Mouse (Mus musculus): Measurements from ENCODE around the gene Palld.

Gene Palld

GRCm38 (mm10) chr8:61588336-61588735 is 314.2 kb downstream of the Palld start:
- DNase-seq (ENCODE audit: low read depth, low spot score), result no peak

GRCm38 (mm10) chr8:61587731-61588130 is 314.8 kb downstream of the Palld start:
- DNase-seq (ENCODE audit: low read depth, low spot score), result no peak

- no peak for DNase-seq (ENCODE audit: low read depth, low spot score)
Measured at GRCm38 (mm10) chr8:61586529-61586928, 316.0 kb downstream of the Palld start.

- no peak for DNase-seq (ENCODE audit: low read depth, low spot score)
Measured at GRCm38 (mm10) chr8:61585746-61586145, 316.7 kb downstream of the Palld start.

- no peak for DNase-seq (ENCODE audit: low read depth, low spot score)
Measured at GRCm38 (mm10) chr8:61584714-61585383, 317.6 kb downstream of the Palld start.

- no peak for DNase-seq (ENCODE audit: low read depth, low spot score)
Measured at GRCm38 (mm10) chr8:61582547-61582946, 319.9 kb downstream of the Palld start.

- no peak for DNase-seq (ENCODE audit: low read depth, low spot score)
Measured at GRCm38 (mm10) chr8:61581259-61581658, 321.2 kb downstream of the Palld start.

- DNase-seq (ENCODE audit: low read depth, low spot score), result no peak
Measured at GRCm38 (mm10) chr8:61579831-61580230, 322.7 kb downstream of the Palld start.

- DNase-seq (ENCODE audit: low read depth, low spot score), result no peak
Measured at GRCm38 (mm10) chr8:61578754-61579153, 323.7 kb downstream of the Palld start.

- DNase-seq (ENCODE audit: low read depth, low spot score), result no peak
Measured at GRCm38 (mm10) chr8:61575096-61575653, 327.3 kb downstream of the Palld start.

- DNase-seq (ENCODE audit: low read depth, low spot score), result no peak
Measured at GRCm38 (mm10) chr8:61574526-61574925, 328.0 kb downstream of the Palld start.

GRCm38 (mm10) chr8:61573179-61573937 is 329.1 kb downstream of the Palld start:
- no peak for DNase-seq (ENCODE audit: low read depth, low spot score)

- DNase-seq (ENCODE audit: low read depth, low spot score), result no peak
Measured at GRCm38 (mm10) chr8:61572697-61573096, 329.8 kb downstream of the Palld start.

- DNase-seq (ENCODE audit: low read depth, low spot score), result no peak
Measured at GRCm38 (mm10) chr8:61570637-61571036, 331.9 kb downstream of the Palld start.

GRCm38 (mm10) chr8:61569721-61570120 is 332.8 kb downstream of the Palld start:
- DNase-seq (ENCODE audit: low read depth, low spot score), result no peak

- no peak for DNase-seq (ENCODE audit: low read depth, low spot score)
Measured at GRCm38 (mm10) chr8:61569211-61569610, 333.3 kb downstream of the Palld start.

- no peak for DNase-seq (ENCODE audit: low read depth, low spot score)
Measured at GRCm38 (mm10) chr8:61563378-61563777, 339.1 kb downstream of the Palld start.

- no peak for DNase-seq (ENCODE audit: low read depth, low spot score)
Measured at GRCm38 (mm10) chr8:61562626-61563025, 339.9 kb downstream of the Palld start.

- no peak for DNase-seq (ENCODE audit: low read depth, low spot score)
Measured at GRCm38 (mm10) chr8:61561220-61561619, 341.3 kb downstream of the Palld start.

GRCm38 (mm10) chr8:61559979-61560378 is 342.5 kb downstream of the Palld start:
- no peak for DNase-seq (ENCODE audit: low read depth, low spot score)

GRCm38 (mm10) chr8:61559450-61559849 is 343.0 kb downstream of the Palld start:
- no peak for DNase-seq (ENCODE audit: low read depth, low spot score)

- DNase-seq (ENCODE audit: low read depth, low spot score), result no peak
Measured at GRCm38 (mm10) chr8:61558051-61558846, 344.2 kb downstream of the Palld start.
